Mouse (Mus musculus) telencephalon, adult 2 months (tissue): ENCODE results near the gene Actl7a.

Source experiments
- DNase-seq: peaks from one replicate; pipeline ENCODE4 v3.0.0-alpha.2; 2011; ENCODE audit warnings: low read depth, low spot score

Actl7a gene

DNA sequence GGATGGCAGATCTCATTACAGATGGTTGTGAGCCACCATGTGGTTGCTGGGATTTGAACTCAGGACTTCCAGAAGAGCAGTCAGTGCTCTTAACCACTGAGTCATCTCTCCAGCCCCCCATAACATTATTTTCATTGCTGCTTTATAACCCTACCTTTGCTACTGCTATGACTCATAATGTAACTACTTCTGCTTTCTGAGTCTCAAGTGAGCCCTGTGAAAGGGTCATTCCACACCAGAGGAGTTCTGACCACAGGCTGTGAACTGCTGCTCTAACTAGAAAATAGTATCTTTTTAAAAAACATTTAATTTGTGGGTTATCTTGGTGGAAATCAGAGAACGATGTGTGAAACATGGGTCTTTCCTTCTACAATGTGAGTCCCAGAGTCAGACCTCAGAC is 14.5 kb downstream of the Actl7a start:
- no peak for DNase-seq

DNA sequence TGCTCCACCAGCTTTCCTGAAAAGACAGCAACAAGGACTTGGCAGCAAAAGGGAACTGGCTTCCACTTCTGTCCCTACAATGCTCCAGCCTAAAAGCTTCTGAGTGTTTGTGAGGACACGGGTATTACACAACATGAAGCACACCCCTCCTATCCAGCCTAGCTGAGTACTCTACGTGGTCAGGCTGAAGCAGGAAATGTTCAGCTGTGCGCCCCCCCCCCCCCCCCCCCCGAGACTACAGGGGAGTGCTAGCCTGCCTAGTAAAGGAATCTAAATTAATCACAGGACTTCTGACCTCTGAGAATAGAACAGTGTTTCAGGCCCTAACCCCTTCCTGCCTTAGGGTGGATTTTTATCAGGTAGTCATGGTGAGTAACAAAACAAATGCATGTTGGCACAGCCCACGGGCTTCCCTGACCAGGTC is 24.7 kb downstream of the Actl7a start:
- DNase-seq = no peak

DNA sequence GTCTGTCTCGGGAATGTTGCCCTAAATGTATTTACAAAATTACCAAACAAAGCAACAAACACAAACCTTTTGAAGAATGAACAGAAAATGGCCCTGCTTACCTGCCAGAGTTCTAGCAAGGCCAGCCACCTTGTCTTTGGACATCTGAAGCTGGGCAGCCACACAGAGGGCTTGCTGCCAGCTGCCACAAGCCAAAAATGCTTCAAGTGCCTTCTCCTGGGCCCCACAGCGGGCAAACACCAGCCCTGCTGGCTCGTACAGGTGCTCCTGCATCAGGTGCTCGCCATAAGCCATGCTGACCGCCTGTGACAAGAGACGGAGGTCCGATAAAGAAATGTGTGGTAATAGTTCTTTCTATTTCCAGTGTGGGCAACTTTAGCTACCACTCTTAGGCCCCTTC is 25.7 kb downstream of the Actl7a start:
- DNase-seq = no peak

DNA sequence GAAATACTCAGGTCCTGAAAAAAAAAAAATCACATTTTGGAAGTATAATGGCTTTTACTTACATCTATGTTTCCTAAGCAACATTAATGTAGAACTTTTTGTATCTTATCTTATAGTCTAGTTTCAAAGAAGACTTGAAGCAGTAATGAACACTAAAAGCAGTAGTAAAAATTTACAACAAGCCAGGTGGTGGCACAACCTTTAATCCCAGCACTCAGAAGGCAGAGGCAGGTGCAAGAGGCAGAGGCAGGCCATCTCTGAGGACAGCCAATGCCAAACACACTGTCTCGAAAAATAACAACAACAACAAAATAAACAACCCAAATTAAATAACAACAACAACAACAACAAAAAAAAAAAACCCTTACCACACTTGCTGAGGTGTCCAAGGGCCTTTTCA is 27.9 kb downstream of the Actl7a start:
- no peak for DNase-seq

DNA sequence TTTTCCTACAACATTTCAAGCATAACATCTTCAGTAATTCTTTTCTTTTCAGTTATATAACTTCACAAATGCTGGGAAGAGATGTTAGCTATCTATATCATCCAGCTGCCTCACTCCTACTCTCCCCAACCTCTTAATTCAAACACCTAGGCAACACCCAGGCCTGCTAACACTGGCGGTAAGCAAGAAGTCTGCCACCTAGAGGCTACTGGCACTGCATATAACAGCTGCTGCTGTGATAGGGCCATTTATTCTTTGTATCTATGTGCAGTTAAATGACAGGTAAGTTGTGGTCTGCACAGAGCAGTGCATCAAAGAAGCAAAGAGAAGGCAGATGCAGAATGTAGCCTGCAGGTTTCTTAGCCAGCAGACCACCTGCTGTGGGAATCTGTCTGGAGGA is 48.2 kb downstream of the Actl7a start:
- DNase-seq = peak; percentile 32
